Mouse (Mus musculus) G1E (cell line): Measurements from ENCODE around the gene Metap1d. TPM values are rescaled to one million over a fixed set of nuclear protein-coding genes. Genes with fewer than 3 reads are reported as not detected.

Experiments used
- ATAC-seq: 2 replicates; pipeline ENCODE4 v1.8.0; 2016; ENCODE audit warnings: mild to moderate bottlenecking; ENCODE audit not compliant: insufficient number of reproducible peaks, poor library complexity, low FRiP score, severe bottlenecking; ENCODE audit errors: extremely low read depth
- DNase-seq: peaks from one replicate; pipeline ENCODE4 v3.0.0; 2012; ENCODE audit warnings: low spot score
- H3K27me3 ChIP-seq: 2 replicates; pipeline ENCODE4 v1.6.1; 2012; ENCODE audit warnings: mild to moderate bottlenecking, low read length, inconsistent platforms; ENCODE audit not compliant: insufficient read depth
- H3K36me3 ChIP-seq: replicated peaks from 2 replicates; pipeline ENCODE3; 2012; ENCODE audit warnings: mild to moderate bottlenecking, inconsistent platforms
- H3K4me1 ChIP-seq: 2 replicates; pipeline ENCODE4 v1.6.1; 2012; ENCODE audit warnings: low read depth, low read length, inconsistent platforms, mixed read lengths; ENCODE audit not compliant: insufficient read depth
- H3K4me3 ChIP-seq: 2 replicates; pipeline ENCODE4 v1.5.1; 2012; ENCODE audit warnings: low read depth, mild to moderate bottlenecking, inconsistent platforms, low read length, moderate library complexity, mixed read lengths
- H3K9me3 ChIP-seq: replicated peaks from 2 replicates; pipeline ENCODE4 v1.6.1; 2012; ENCODE audit warnings: inconsistent platforms
- CTCF ChIP-seq: IDR thresholded peaks from 2 replicates; pipeline ENCODE4 v1.5.1; 2012; ENCODE audit warnings: low read depth, low read length, inconsistent platforms, mixed read lengths
- GATA1 ChIP-seq: IDR thresholded peaks from 2 replicates; pipeline ENCODE4 v1.6.1; 2012; ENCODE audit warnings: borderline replicate concordance, low read length, inconsistent platforms, mixed read lengths
- GATA2 ChIP-seq: IDR thresholded peaks from 2 replicates; pipeline ENCODE4 v1.6.1; 2012; ENCODE audit warnings: low read depth, low read length, inconsistent platforms, borderline replicate concordance
- POLR2AphosphoS5 ChIP-seq: IDR thresholded peaks from 2 replicates; pipeline ENCODE4 v1.6.1; 2012; ENCODE audit warnings: low read depth, low read length, inconsistent platforms; ENCODE audit not compliant: insufficient replicate concordance
- TAL1 ChIP-seq: conservative IDR thresholded peaks from 2 replicates; pipeline ENCODE4 v1.6.1; 2012; ENCODE audit warnings: low read depth, low read length, inconsistent platforms, mixed read lengths
- polyA plus RNA-seq: library from polyadenylated mRNA; stranded (reverse); fragments of >175 nt; gene quantifications from 2 replicates; pipeline ENCODE4 v1.2.3, GENCODE M21; 2012
- total RNA-seq, 2 experiments: library from RNA; stranded (forward) in 1 of 2; stranded (reverse) in 1 of 2; fragments of 200-1000 nt in 1 of 2; fragments of >200 nt in 1 of 2; fragmentation: Nextera tagmentation in 1 of 2; gene quantifications; 2 replicates each; pipeline ENCODE4 v1.2.3; 2014 to 2017

Gene Metap1d
- total and polyA plus RNA-seq, 3 experiments = 8.2 to 104 (median 39.9) TPM

- TF ChIP-seq CTCF = no peak
- no peak for TF ChIP-seq GATA1
- TF ChIP-seq POLR2AphosphoS5 = no peak
- no peak for TF ChIP-seq GATA2
- TF ChIP-seq TAL1 = no peak
- Histone ChIP-seq H3K36me3 (peaks cover 49% of the 10 kb centered on the region), H3K27me3 (no peaks in the 10 kb centered on the region), H3K9me3 (no peaks in the 10 kb centered on the region), H3K4me1 (no peaks in the 10 kb centered on the region), H3K4me3 (no peak overlapping the region)
- ATAC-seq = no peak
- DNase-seq = no peak
These were observed 59.2 kb downstream of the Metap1d start for GRCm38 (mm10) chr2:71512326-71512725.

- H3K9me3 ChIP-seq = no peaks in the 10 kb centered on the region
- peaks cover 4% of the 10 kb centered on the region; the same call in 1 of the 2 replicates for H3K4me1 ChIP-seq
- H3K27me3 ChIP-seq = no peaks in the 10 kb centered on the region
- ATAC-seq (no peak), DNase-seq (no peak)
- no peak overlapping the region for H3K4me3 ChIP-seq
- no peak for TF ChIP-seq TAL1
- no peak for TF ChIP-seq POLR2AphosphoS5
- TF ChIP-seq GATA2 = no peak
- no peak for TF ChIP-seq GATA1
- TF ChIP-seq CTCF = no peak
- H3K36me3 ChIP-seq = peaks cover 30% of the 10 kb centered on the region
These were observed 63.9 kb downstream of the Metap1d start for GRCm38 (mm10) chr2:71516995-71517394.

DNA sequence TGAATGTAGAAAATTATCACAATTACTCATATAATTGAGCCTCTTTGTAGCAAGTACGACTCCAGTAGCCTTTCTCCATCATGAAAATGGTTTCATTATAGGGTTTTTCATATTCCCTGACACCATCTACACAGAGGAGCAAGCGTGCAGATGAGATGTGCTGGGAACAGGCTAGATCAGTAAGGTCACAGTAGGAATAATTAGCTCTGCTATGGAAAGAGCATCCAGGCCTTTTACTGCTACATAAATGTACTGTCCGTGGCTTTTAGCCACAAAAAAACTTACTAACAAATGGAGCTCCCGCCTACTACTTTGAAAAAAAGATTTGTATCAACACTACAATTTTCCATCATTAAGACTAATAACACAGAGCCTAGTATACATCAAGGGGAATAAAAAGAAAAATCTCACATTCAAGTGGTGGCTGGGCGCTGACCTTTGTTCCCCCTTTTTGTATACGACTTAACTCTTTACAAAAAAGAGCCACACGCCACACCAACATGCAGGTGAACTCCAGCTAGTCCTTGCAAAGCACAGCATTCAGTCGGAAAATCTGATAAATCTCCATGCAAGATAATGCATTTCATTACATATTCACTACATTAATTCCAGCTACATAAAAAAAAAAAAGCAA lies 64.5 kb downstream of the Metap1d start:
- no peaks in the 10 kb centered on the region for H3K27me3 ChIP-seq
- ATAC-seq (no peak), DNase-seq (no peak)

DNA sequence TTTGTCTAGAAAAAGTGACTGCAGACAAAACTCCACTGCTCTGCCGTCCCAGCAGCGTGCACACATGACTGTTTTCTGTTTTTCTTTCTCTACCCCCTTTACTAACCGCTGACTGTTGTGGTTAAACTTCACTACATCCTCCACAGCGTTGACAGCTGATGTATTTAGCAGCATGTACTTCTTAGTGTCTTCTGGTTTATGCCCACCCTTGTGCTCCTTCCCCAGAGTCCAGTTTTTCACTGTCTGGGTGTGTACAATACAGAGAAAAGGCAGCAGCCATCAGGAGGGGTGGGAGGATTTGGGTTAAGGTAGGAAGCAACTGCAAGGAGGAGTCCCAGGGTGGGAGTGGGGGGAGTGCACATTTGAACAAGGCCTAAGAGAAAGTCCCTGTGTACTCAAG lies 69.8 kb downstream of the Metap1d start:
- DNase-seq (no peak), ATAC-seq (no peak)
- Histone ChIP-seq H3K4me1 (peaks cover 30% of the 10 kb centered on the region), H3K36me3 (peaks cover 18% of the 10 kb centered on the region), H3K4me3 (no peak overlapping the region), H3K27me3 (peaks cover 4% of the 10 kb centered on the region; the same call in 1 of the 2 replicates), H3K9me3 (no peaks in the 10 kb centered on the region)
- TF ChIP-seq CTCF (no peak), GATA1 (no peak), POLR2AphosphoS5 (no peak), TAL1 (no peak), GATA2 (no peak)

More for the DNA sequence above, 64.5 kb downstream of the Metap1d start:
- no peaks in the 10 kb centered on the region for H3K9me3 ChIP-seq
- H3K4me1 ChIP-seq = peaks cover 4% of the 10 kb centered on the region; the same call in 1 of the 2 replicates
- TF ChIP-seq CTCF (no peak), GATA2 (no peak)
- H3K36me3 ChIP-seq = peaks cover 24% of the 10 kb centered on the region
- no peak overlapping the region for H3K4me3 ChIP-seq

- peaks cover 6% of the 10 kb centered on the region; the same call in 1 of the 2 replicates for H3K27me3 ChIP-seq
- no peaks in the 10 kb centered on the region for H3K9me3 ChIP-seq
- H3K4me1 ChIP-seq = peaks cover 34% of the 10 kb centered on the region
- H3K4me3 ChIP-seq = no peak overlapping the region
- DNase-seq (no peak), ATAC-seq (no peak)
- peaks cover 17% of the 10 kb centered on the region for H3K36me3 ChIP-seq
- TF ChIP-seq TAL1 (no peak), GATA1 (no peak), GATA2 (no peak)
These were observed 70.4 kb downstream of the Metap1d start for GRCm38 (mm10) chr2:71523431-71523830.

GRCm38 (mm10) chr2:71524763-71525162 lies 71.7 kb downstream of the Metap1d start:
- Histone ChIP-seq H3K36me3 (peaks cover 14% of the 10 kb centered on the region), H3K9me3 (no peaks in the 10 kb centered on the region), H3K4me3 (no peak overlapping the region), H3K4me1 (peaks cover 45% of the 10 kb centered on the region), H3K27me3 (peaks cover 14% of the 10 kb centered on the region; the same call in 1 of the 2 replicates)
- ATAC-seq = no peak
- no peak for TF ChIP-seq CTCF
- no peak for TF ChIP-seq GATA2
- TF ChIP-seq TAL1 = no peak
- TF ChIP-seq GATA1 = no peak
- no peak for TF ChIP-seq POLR2AphosphoS5
- no peak for DNase-seq
